Mouse (Mus musculus) stomach, embryonic 15.5 days (tissue): Measurements from ENCODE around the gene 1110051M20Rik. TPM values are rescaled to one million over a fixed set of nuclear protein-coding genes. Genes with fewer than 3 reads are reported as not detected.
A peak's percentile ranks its signal among the peaks of the same experiment; 100 is the strongest.

Experiments
- ATAC-seq: fragments of 200-750 bp; cut with Nextera tagmentation; 2 replicates; pipeline ENCODE4 v1.8.0; 2017; ENCODE audit warnings: low read depth, moderate number of reproducible peaks, moderate TSS enrichment; ENCODE audit not compliant: insufficient read depth, low FRiP score
- H3K27ac ChIP-seq: fragments of 300-500 bp; sonication (generic); 2 replicates; pipeline ENCODE4 v1.5.1; 2015; ENCODE audit warnings: mild to moderate bottlenecking, inconsistent platforms
- H3K27me3 ChIP-seq: fragments of 300-500 bp; sonication (generic); replicated peaks from 2 replicates; pipeline ENCODE4 v1.6.1; 2015; ENCODE audit warnings: inconsistent platforms
- H3K36me3 ChIP-seq: fragments of 300-500 bp; sonication (generic); 2 replicates; pipeline ENCODE4 v1.6.1; 2015; ENCODE audit warnings: inconsistent platforms
- H3K4me1 ChIP-seq: fragments of 300-500 bp; sonication (generic); 2 replicates; pipeline ENCODE4 v1.6.1; 2015; ENCODE audit warnings: inconsistent platforms
- H3K4me2 ChIP-seq: fragments of 300-500 bp; sonication (generic); 2 replicates; pipeline ENCODE4 v1.6.1; 2015; ENCODE audit warnings: mild to moderate bottlenecking, inconsistent platforms
- H3K4me3 ChIP-seq: fragments of 300-500 bp; sonication (generic); replicated peaks from 2 replicates; pipeline ENCODE4 v1.5.1; 2015; ENCODE audit warnings: inconsistent platforms
- H3K9ac ChIP-seq: fragments of 300-500 bp; sonication (generic); 2 replicates; pipeline ENCODE4 v1.6.1; 2015; ENCODE audit warnings: inconsistent platforms
- H3K9me3 ChIP-seq: fragments of 300-500 bp; sonication (generic); 2 replicates; pipeline ENCODE4 v1.6.1; 2016; ENCODE audit warnings: inconsistent platforms
- WGBS: fragments of 180-500 bp; shearing (Covaris S2); methylation state at CpG from one replicate; pipeline ENCODE4 v1.1.7; 2015; 5-methylcytosine and 5-hydroxymethylcytosine counted together
- polyA plus RNA-seq: library from polyadenylated mRNA; unstranded; fragments of >200 nt; fragmentation: Nextera tagmentation; extraction: Ambion mirVana; gene quantifications from 2 replicates; pipeline ENCODE4 v1.2.1, GENCODE M21; 2015

Gene 1110051M20Rik
- polyA plus RNA-seq, 1 experiment from 2014 or later: 42.4 TPM

- Histone ChIP-seq H3K4me1 (0 out of 2 replicates have a peak, but pooled peaks cover 4% of the 10 kb centered on the region), H3K27me3 (no peaks in the 10 kb centered on the region), H3K9me3 (no peaks in the 10 kb centered on the region), H3K27ac (no peak overlapping the region), H3K9ac (no peak overlapping the region), H3K4me3 (no peak overlapping the region), H3K4me2 (no peak overlapping the region), H3K36me3 (peaks cover 6% of the 10 kb centered on the region; the same call in 1 of the 2 replicates)
- WGBS: 39% methylated on average over 7 of the region's 7 CpGs
- no peak for ATAC-seq
Measured at GRCm38 (mm10) chr2:91470055-91470647, 25.6 kb upstream of the 1110051M20Rik start.

- Histone ChIP-seq H3K36me3 (no peaks in the 10 kb centered on the region), H3K9ac (no peak overlapping the region), H3K4me2 (no peak overlapping the region), H3K9me3 (no peaks in the 10 kb centered on the region), H3K27ac (no peak overlapping the region), H3K27me3 (no peaks in the 10 kb centered on the region), H3K4me3 (no peak overlapping the region), H3K4me1 (peaks cover 8% of the 10 kb centered on the region)
- WGBS: 61% methylated on average over 8 of the region's 8 CpGs
- ATAC-seq: no peak
Measured at GRCm38 (mm10) chr2:91467613-91468012, 23.1 kb upstream of the 1110051M20Rik start.

GRCm38 (mm10) chr2:91465934-91466333, 21.4 kb upstream of the 1110051M20Rik start:
- 0 out of 2 replicates have a peak, but pooled peaks have one; percentile 16 for ATAC-seq
- H3K9ac ChIP-seq: no peak overlapping the region
- H3K36me3 ChIP-seq: no peaks in the 10 kb centered on the region
- no peaks in the 10 kb centered on the region for H3K27me3 ChIP-seq
- H3K27ac ChIP-seq: no peak overlapping the region
- H3K9me3 ChIP-seq: no peaks in the 10 kb centered on the region
- no peak overlapping the region for H3K4me2 ChIP-seq
- 71% methylated on average over 3 of the region's 3 CpGs for WGBS
- peaks cover 22% of the 10 kb centered on the region for H3K4me1 ChIP-seq
- H3K4me3 ChIP-seq: no peak overlapping the region

GRCm38 (mm10) chr2:91462681-91463080, 18.2 kb upstream of the 1110051M20Rik start:
- peak overlapping the region; percentile 26 for H3K4me2 ChIP-seq
- 20% methylated on average over 12 of the region's 12 CpGs for WGBS
- H3K36me3 ChIP-seq: no peaks in the 10 kb centered on the region
- peaks cover 21% of the 10 kb centered on the region for H3K4me1 ChIP-seq
- H3K9ac ChIP-seq: no peak overlapping the region
- H3K4me3 ChIP-seq: no peak overlapping the region
- H3K27me3 ChIP-seq: no peaks in the 10 kb centered on the region
- H3K9me3 ChIP-seq: no peaks in the 10 kb centered on the region
- H3K27ac ChIP-seq: peak overlapping the region; percentile 42; the same call in 1 of the 2 replicates
- ATAC-seq: no peak

- H3K4me1 ChIP-seq: peaks cover 21% of the 10 kb centered on the region
- H3K36me3 ChIP-seq: no peaks in the 10 kb centered on the region
- H3K4me2 ChIP-seq: peak overlapping the region; percentile 26; the same call in 1 of the 2 replicates
- H3K4me3 ChIP-seq: no peak overlapping the region
- ATAC-seq: no peak
- H3K27me3 ChIP-seq: no peaks in the 10 kb centered on the region
- H3K9me3 ChIP-seq: no peaks in the 10 kb centered on the region
- H3K9ac ChIP-seq: no peak overlapping the region
- H3K27ac ChIP-seq: peak overlapping the region; percentile 42; the same call in 1 of the 2 replicates
- whole genome bisulfite sequencing: 18% methylated on average over 2 of the region's 2 CpGs
Measured at GRCm38 (mm10) chr2:91462196-91462595, 17.7 kb upstream of the 1110051M20Rik start.

GRCm38 (mm10) chr2:91461341-91461740, 16.8 kb upstream of the 1110051M20Rik start:
- Histone ChIP-seq H3K4me3 (no peak overlapping the region), H3K9ac (no peak overlapping the region), H3K4me2 (no peak overlapping the region), H3K9me3 (no peaks in the 10 kb centered on the region), H3K27ac (no peak overlapping the region), H3K36me3 (no peaks in the 10 kb centered on the region), H3K4me1 (peaks cover 29% of the 10 kb centered on the region), H3K27me3 (no peaks in the 10 kb centered on the region)
- 51% methylated on average over 3 of the region's 3 CpGs for WGBS
- ATAC-seq: no peak

GRCm38 (mm10) chr2:91460771-91461170, 16.3 kb upstream of the 1110051M20Rik start:
- Histone ChIP-seq H3K4me1 (peaks cover 29% of the 10 kb centered on the region), H3K27me3 (no peaks in the 10 kb centered on the region), H3K4me3 (no peak overlapping the region), H3K9ac (no peak overlapping the region), H3K36me3 (no peaks in the 10 kb centered on the region), H3K4me2 (no peak overlapping the region), H3K9me3 (no peaks in the 10 kb centered on the region), H3K27ac (no peak overlapping the region)
- WGBS: 77% methylated on average over 7 of the region's 7 CpGs
- ATAC-seq: no peak

- H3K27ac ChIP-seq: no peak overlapping the region
- H3K36me3 ChIP-seq: no peaks in the 10 kb centered on the region
- ATAC-seq: no peak
- no peak overlapping the region; the same call in 1 of the 2 replicates for H3K4me2 ChIP-seq
- H3K4me3 ChIP-seq: no peak overlapping the region
- H3K27me3 ChIP-seq: no peaks in the 10 kb centered on the region
- H3K9ac ChIP-seq: no peak overlapping the region
- H3K4me1 ChIP-seq: peaks cover 29% of the 10 kb centered on the region
- no peaks in the 10 kb centered on the region for H3K9me3 ChIP-seq
- 87% methylated on average over 6 of the region's 6 CpGs for WGBS
Measured at GRCm38 (mm10) chr2:91460076-91460475, 15.6 kb upstream of the 1110051M20Rik start.

GRCm38 (mm10) chr2:91458673-91459391, 14.3 kb upstream of the 1110051M20Rik start:
- no peak for ATAC-seq

GRCm38 (mm10) chr2:91458252-91458672, 13.8 kb upstream of the 1110051M20Rik start:
- Histone ChIP-seq H3K9ac (peak overlapping the region; percentile 85), H3K4me2 (peak overlapping the region; percentile 91), H3K27me3 (no peaks in the 10 kb centered on the region), H3K4me1 (peaks cover 29% of the 10 kb centered on the region), H3K36me3 (no peaks in the 10 kb centered on the region), H3K27ac (peak overlapping the region; percentile 93), H3K4me3 (peak overlapping the region; percentile 78), H3K9me3 (no peaks in the 10 kb centered on the region)
- under 1% methylated on average over 21 of the region's 21 CpGs for WGBS
- ATAC-seq: peak; percentile 49; the same call in 1 of the 2 replicates

More at GRCm38 (mm10) chr2:91458673-91459391, 14.3 kb upstream of the 1110051M20Rik start:
- Histone ChIP-seq H3K27me3 (no peaks in the 10 kb centered on the region), H3K4me2 (peak overlapping the region; percentile 91), H3K9me3 (no peaks in the 10 kb centered on the region), H3K4me1 (peaks cover 29% of the 10 kb centered on the region), H3K27ac (peak overlapping the region; percentile 93), H3K36me3 (no peaks in the 10 kb centered on the region), H3K9ac (peak overlapping the region; percentile 20; the same call in 1 of the 2 replicates), H3K4me3 (peak overlapping the region; percentile 78)
- 0% methylated on average over 32 of the region's 32 CpGs for WGBS

GRCm38 (mm10) chr2:91457656-91458251, 13.2 kb upstream of the 1110051M20Rik start:
- no peaks in the 10 kb centered on the region for H3K36me3 ChIP-seq
- H3K9me3 ChIP-seq: no peaks in the 10 kb centered on the region
- peak overlapping the region; percentile 91 for H3K4me2 ChIP-seq
- H3K4me3 ChIP-seq: peak overlapping the region; percentile 78
- peak; percentile 51 for ATAC-seq
- H3K27ac ChIP-seq: peak overlapping the region; percentile 93
- H3K4me1 ChIP-seq: peaks cover 27% of the 10 kb centered on the region
- under 1% methylated on average over 45 of the region's 45 CpGs for WGBS
- no peaks in the 10 kb centered on the region for H3K27me3 ChIP-seq
- H3K9ac ChIP-seq: peak overlapping the region; percentile 85

GRCm38 (mm10) chr2:91457259-91457655, 12.8 kb upstream of the 1110051M20Rik start, which contains the start of gene Lrp4:
Lrp4 (plus strand) TSS chr2:91457511.
- H3K4me1 ChIP-seq: peaks cover 22% of the 10 kb centered on the region
- H3K27me3 ChIP-seq: no peaks in the 10 kb centered on the region
- peak within 1 kb of the TSS; percentile 93 for H3K27ac ChIP-seq
- no peaks in the 10 kb centered on the region for H3K9me3 ChIP-seq
- WGBS: 1% methylated on average over 19 of the region's 36 CpGs
- H3K36me3 ChIP-seq: no peaks in the 10 kb centered on the region
- peak within 1 kb of the TSS; percentile 85 for H3K9ac ChIP-seq
- H3K4me2 ChIP-seq: peak within 1 kb of the TSS; percentile 91
- peak; percentile 77 for ATAC-seq
- H3K4me3 ChIP-seq: peak within 1 kb of the TSS; percentile 78
